Mouse (Mus musculus) midbrain, embryonic 11.5 days (tissue): ENCODE results near the gene Lactbl1. TPM values are rescaled to one million over a fixed set of nuclear protein-coding genes. Genes with fewer than 3 reads are reported as not detected.
A peak's percentile ranks its signal among the peaks of the same experiment; 100 is the strongest.

Experiments used
- ATAC-seq: fragments of 200-750 bp; cut with Nextera tagmentation; 2 replicates; pipeline ENCODE4 v1.8.0; 2017; ENCODE audit warnings: moderate TSS enrichment, moderate library complexity; ENCODE audit not compliant: low FRiP score
- DNase-seq: peaks from one replicate; pipeline ENCODE4 v3.0.0; 2015; ENCODE audit warnings: low spot score; ENCODE audit errors: missing footprints
- H3K27ac ChIP-seq: fragments of 300-500 bp; sonication (generic); 2 replicates; pipeline ENCODE4 v1.5.1; 2014; ENCODE audit warnings: low read depth, low read length
- H3K27me3 ChIP-seq: fragments of 300-500 bp; sonication (generic); 2 replicates; pipeline ENCODE4 v1.6.1; 2014; ENCODE audit warnings: mild to moderate bottlenecking, low read length, moderate library complexity, mixed read lengths; ENCODE audit not compliant: control insufficient read depth, insufficient read depth
- H3K36me3 ChIP-seq: fragments of 300-500 bp; sonication (generic); 2 replicates; pipeline ENCODE4 v1.6.1; 2014; ENCODE audit warnings: mild to moderate bottlenecking, low read length, moderate library complexity, mixed read lengths; ENCODE audit not compliant: control insufficient read depth, insufficient read depth
- H3K4me1 ChIP-seq: fragments of 300-500 bp; sonication (generic); 2 replicates; pipeline ENCODE4 v1.6.1; 2014; ENCODE audit warnings: low read length; ENCODE audit not compliant: control insufficient read depth, insufficient read depth
- H3K4me2 ChIP-seq: fragments of 300-500 bp; sonication (generic); 2 replicates; pipeline ENCODE4 v1.6.1; 2014; ENCODE audit warnings: mild to moderate bottlenecking, moderate library complexity
- H3K4me3 ChIP-seq: fragments of 300-500 bp; sonication (generic); 2 replicates; pipeline ENCODE4 v1.5.1; 2014; ENCODE audit warnings: low read depth, low read length
- H3K9ac ChIP-seq: fragments of 300-500 bp; sonication (generic); 2 replicates; pipeline ENCODE4 v1.6.1; 2014; ENCODE audit warnings: low read length
- H3K9me3 ChIP-seq: fragments of 300-500 bp; sonication (generic); 2 replicates; pipeline ENCODE4 v1.6.1; 2016; ENCODE audit warnings: low read length; ENCODE audit not compliant: control insufficient read depth
- WGBS: fragments of 180-500 bp; shearing (Covaris S2); extraction: QIAGEN DNeasy Blood & Tissue Kit; methylation state at CpG from one replicate; pipeline ENCODE4 v1.1.7; 2014; 5-methylcytosine and 5-hydroxymethylcytosine counted together
- microRNA-seq: library from miRNA; unstranded; fragments of <30 nt; microRNA quantifications from one replicate; pipeline ENCODE4, GENCODE M21; 2017
- polyA plus RNA-seq: library from polyadenylated mRNA; unstranded; fragments of >200 nt; fragmentation: Nextera tagmentation; extraction: Ambion mirVana; gene quantifications from 2 replicates; pipeline ENCODE4 v1.2.1, GENCODE M21; 2014

Gene Lactbl1
- polyA plus RNA-seq, 1 experiment from 2014 or later = not detected

- no peak overlapping the region for H3K4me3 ChIP-seq
- H3K4me2 ChIP-seq = no peak overlapping the region
- no peaks in the 10 kb centered on the region for H3K9me3 ChIP-seq
- DNase-seq = no peak
- H3K27ac ChIP-seq = no peak overlapping the region
- H3K9ac ChIP-seq = no peak overlapping the region
- 81% methylated on average over 6 of the region's 6 CpGs for WGBS
- no peaks in the 10 kb centered on the region for H3K27me3 ChIP-seq
- ATAC-seq = peak; percentile 45
- H3K36me3 ChIP-seq = peaks cover 9% of the 10 kb centered on the region
- peaks cover 15% of the 10 kb centered on the region for H3K4me1 ChIP-seq
Measured at GRCm38 (mm10) chr4:136684485-136684884, 62.1 kb downstream of the Lactbl1 start.

GRCm38 (mm10) chr4:136685431-136685869 is 63.0 kb downstream of the Lactbl1 start:
- H3K9me3 ChIP-seq = no peaks in the 10 kb centered on the region
- peaks cover 10% of the 10 kb centered on the region for H3K36me3 ChIP-seq
- no peak overlapping the region for H3K4me2 ChIP-seq
- no peak overlapping the region for H3K27ac ChIP-seq
- 31% methylated on average over 10 of the region's 10 CpGs for WGBS
- no peak for ATAC-seq
- H3K9ac ChIP-seq = no peak overlapping the region
- H3K27me3 ChIP-seq = no peaks in the 10 kb centered on the region
- no peak for DNase-seq
- no peak overlapping the region for H3K4me3 ChIP-seq
- peaks cover 15% of the 10 kb centered on the region for H3K4me1 ChIP-seq

GRCm38 (mm10) chr4:136688113-136688512 is 65.7 kb downstream of the Lactbl1 start:
- H3K9me3 ChIP-seq = no peaks in the 10 kb centered on the region
- whole genome bisulfite sequencing = 69% methylated on average over 4 of the region's 4 CpGs
- no peaks in the 10 kb centered on the region for H3K27me3 ChIP-seq
- H3K9ac ChIP-seq = no peak overlapping the region
- no peak for ATAC-seq
- peaks cover 26% of the 10 kb centered on the region for H3K36me3 ChIP-seq
- H3K4me3 ChIP-seq = no peak overlapping the region
- H3K4me1 ChIP-seq = peaks cover 9% of the 10 kb centered on the region; the same call in 1 of the 2 replicates
- H3K4me2 ChIP-seq = no peak overlapping the region
- DNase-seq = no peak
- H3K27ac ChIP-seq = no peak overlapping the region

Small RNA genes within 50 kb of the gene (microRNA-seq; reads per million reads assigned to microRNA genes)
- not detected for gene Gm22180

Other genes with a start within 250 kb of the Lactbl1 start
- gene Htr1d, start 199.1 kb upstream of the Lactbl1 start, polyA plus RNA-seq = 0.34 and 0.69 TPM in 2 replicates
- gene 6030445D17Rik, start 160.4 kb upstream of the Lactbl1 start, polyA plus RNA-seq = 0.15 and 0.46 TPM in 2 replicates
- 94.2 and 99.5 TPM in 2 replicates for gene Luzp1, start 152.9 kb upstream of the Lactbl1 start, polyA plus RNA-seq
- 89.6 and 92.3 TPM in 2 replicates for gene Kdm1a, start 19.9 kb upstream of the Lactbl1 start, polyA plus RNA-seq
- gene Tex46, start 12.2 kb upstream of the Lactbl1 start, polyA plus RNA-seq = not detected in 2 replicates
- 28.8 and 33.7 TPM in 2 replicates for gene Ephb2, start 213.4 kb downstream of the Lactbl1 start, polyA plus RNA-seq